Mouse (Mus musculus) forebrain, embryonic 15.5 days (tissue): ENCODE results near the gene Ptcd2. TPM values are rescaled to one million over a fixed set of nuclear protein-coding genes. Genes with fewer than 3 reads are reported as not detected.

Source experiments
- ATAC-seq: fragments of 200-750 bp; cut with Nextera tagmentation; replicated peaks from 2 replicates; pipeline ENCODE4 v1.8.0; 2017; ENCODE audit warnings: mild to moderate bottlenecking, moderate TSS enrichment, moderate library complexity
- H3K27ac ChIP-seq: fragments of 300-500 bp; sonication (generic); replicated peaks from 2 replicates; pipeline ENCODE4 v1.5.1; 2015; ENCODE audit warnings: mild to moderate bottlenecking, inconsistent platforms
- H3K27me3 ChIP-seq: fragments of 300-500 bp; sonication (generic); 2 replicates; pipeline ENCODE4 v1.6.1; 2015; ENCODE audit warnings: inconsistent platforms
- H3K36me3 ChIP-seq: fragments of 300-500 bp; sonication (generic); 2 replicates; pipeline ENCODE4 v1.6.1; 2015; ENCODE audit warnings: mild to moderate bottlenecking, inconsistent platforms
- H3K4me1 ChIP-seq: fragments of 300-500 bp; sonication (generic); 2 replicates; pipeline ENCODE4 v1.6.1; 2015; ENCODE audit warnings: inconsistent platforms
- H3K4me2 ChIP-seq: fragments of 300-500 bp; sonication (generic); replicated peaks from 2 replicates; pipeline ENCODE4 v1.6.1; 2015; ENCODE audit warnings: mild to moderate bottlenecking, inconsistent platforms
- H3K4me3 ChIP-seq: fragments of 300-500 bp; sonication (generic); 2 replicates; pipeline ENCODE4 v1.5.1; 2015; ENCODE audit warnings: mild to moderate bottlenecking, inconsistent platforms
- H3K9ac ChIP-seq: fragments of 300-500 bp; sonication (generic); replicated peaks from 2 replicates; pipeline ENCODE4 v1.6.1; 2015; ENCODE audit warnings: mild to moderate bottlenecking, inconsistent platforms
- H3K9me3 ChIP-seq: fragments of 300-500 bp; sonication (generic); 2 replicates; pipeline ENCODE4 v1.6.1; 2016; ENCODE audit warnings: inconsistent platforms
- WGBS: fragments of 180-500 bp; shearing (Covaris S2); methylation state at CpG from one replicate; pipeline ENCODE4 v1.1.7; 2015; ENCODE audit warnings: mixed read lengths; 5-methylcytosine and 5-hydroxymethylcytosine counted together
- polyA plus RNA-seq: library from polyadenylated mRNA; unstranded; fragments of >200 nt; fragmentation: Nextera tagmentation; extraction: Ambion mirVana; gene quantifications from 2 replicates; pipeline ENCODE4 v1.2.1, GENCODE M21; 2015

Gene Ptcd2
- polyA plus RNA-seq, 1 experiment from 2014 or later, result 56.3 TPM

- no peak overlapping the region for H3K4me2 ChIP-seq
- H3K9ac ChIP-seq, result no peak overlapping the region
- H3K9me3 ChIP-seq, result no peaks in the 10 kb centered on the region
- no peaks in the 10 kb centered on the region for H3K27me3 ChIP-seq
- H3K4me1 ChIP-seq, result no peaks in the 10 kb centered on the region
- ATAC-seq, result no peak
- peaks cover 24% of the 10 kb centered on the region for H3K36me3 ChIP-seq
- WGBS, result 52% methylated on average over 4 of the region's 4 CpGs
- no peak overlapping the region for H3K27ac ChIP-seq
- no peak overlapping the region for H3K4me3 ChIP-seq
These were observed 27.4 kb downstream of the Ptcd2 start for GRCm38 (mm10) chr13:99317058-99317457.

DNA sequence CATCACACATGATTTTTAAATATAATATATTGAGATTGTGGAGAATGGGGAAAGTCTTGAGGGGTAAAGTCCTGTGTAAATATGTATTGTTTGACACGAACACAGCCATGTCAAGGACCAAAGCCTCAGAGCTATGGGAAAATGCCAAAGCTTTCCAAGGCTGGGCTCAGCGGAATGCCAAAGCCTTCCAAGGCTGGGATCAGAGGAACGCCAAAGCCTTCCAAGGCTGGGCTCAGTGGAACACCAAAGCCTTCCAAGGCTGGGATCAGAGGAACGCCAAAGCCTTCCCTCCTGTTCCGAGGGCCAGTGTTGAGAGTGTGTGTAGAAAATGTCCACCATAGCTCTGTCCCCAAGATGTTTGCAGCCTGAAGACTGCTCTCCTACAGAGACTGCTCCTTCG, 28.1 kb downstream of the Ptcd2 start:
- peaks cover 24% of the 10 kb centered on the region for H3K36me3 ChIP-seq
- ATAC-seq, result no peak
- H3K27me3 ChIP-seq, result no peaks in the 10 kb centered on the region
- no peak overlapping the region for H3K27ac ChIP-seq
- H3K4me1 ChIP-seq, result no peaks in the 10 kb centered on the region
- no peak overlapping the region for H3K4me3 ChIP-seq
- H3K9ac ChIP-seq, result no peak overlapping the region
- no peak overlapping the region for H3K4me2 ChIP-seq
- WGBS, result 88% methylated on average over 6 of the region's 6 CpGs
- H3K9me3 ChIP-seq, result no peaks in the 10 kb centered on the region

- ATAC-seq, result no peak
- Histone ChIP-seq H3K4me2 (no peak overlapping the region), H3K4me3 (no peak overlapping the region), H3K9ac (no peak overlapping the region), H3K36me3 (peaks cover 7% of the 10 kb centered on the region), H3K27ac (no peak overlapping the region), H3K27me3 (no peaks in the 10 kb centered on the region), H3K9me3 (no peaks in the 10 kb centered on the region), H3K4me1 (no peaks in the 10 kb centered on the region)
- WGBS, result 87% methylated on average over 15 of the region's 15 CpGs
These were observed 29.8 kb downstream of the Ptcd2 start for GRCm38 (mm10) chr13:99314657-99315181.

GRCm38 (mm10) chr13:99314098-99314497, 30.4 kb downstream of the Ptcd2 start:
- H3K36me3 ChIP-seq, result 0 out of 2 replicates have a peak, but pooled peaks cover 1% of the 10 kb centered on the region
- no peaks in the 10 kb centered on the region for H3K4me1 ChIP-seq
- H3K4me2 ChIP-seq, result no peak overlapping the region
- H3K27ac ChIP-seq, result no peak overlapping the region
- H3K4me3 ChIP-seq, result no peak overlapping the region
- 89% methylated on average over 5 of the region's 5 CpGs for WGBS
- H3K9me3 ChIP-seq, result no peaks in the 10 kb centered on the region
- ATAC-seq, result no peak
- H3K9ac ChIP-seq, result no peak overlapping the region
- H3K27me3 ChIP-seq, result no peaks in the 10 kb centered on the region

GRCm38 (mm10) chr13:99308393-99308792, 36.1 kb downstream of the Ptcd2 start:
- H3K36me3 ChIP-seq, result no peaks in the 10 kb centered on the region
- no peak overlapping the region for H3K4me2 ChIP-seq
- no peak overlapping the region for H3K4me3 ChIP-seq
- no peak for ATAC-seq
- H3K9me3 ChIP-seq, result no peaks in the 10 kb centered on the region
- 88% methylated on average over 8 of the region's 8 CpGs for WGBS
- no peak overlapping the region for H3K27ac ChIP-seq
- no peaks in the 10 kb centered on the region for H3K27me3 ChIP-seq
- H3K4me1 ChIP-seq, result peaks cover 7% of the 10 kb centered on the region
- H3K9ac ChIP-seq, result no peak overlapping the region

GRCm38 (mm10) chr13:99307930-99308359, 36.6 kb downstream of the Ptcd2 start:
- WGBS, result 91% methylated on average over 5 of the region's 5 CpGs
- H3K9me3 ChIP-seq, result no peaks in the 10 kb centered on the region
- no peaks in the 10 kb centered on the region for H3K27me3 ChIP-seq
- H3K4me2 ChIP-seq, result no peak overlapping the region
- no peak overlapping the region for H3K4me3 ChIP-seq
- peaks cover 7% of the 10 kb centered on the region for H3K4me1 ChIP-seq
- no peaks in the 10 kb centered on the region for H3K36me3 ChIP-seq
- no peak for ATAC-seq
- H3K9ac ChIP-seq, result no peak overlapping the region
- no peak overlapping the region for H3K27ac ChIP-seq

DNA sequence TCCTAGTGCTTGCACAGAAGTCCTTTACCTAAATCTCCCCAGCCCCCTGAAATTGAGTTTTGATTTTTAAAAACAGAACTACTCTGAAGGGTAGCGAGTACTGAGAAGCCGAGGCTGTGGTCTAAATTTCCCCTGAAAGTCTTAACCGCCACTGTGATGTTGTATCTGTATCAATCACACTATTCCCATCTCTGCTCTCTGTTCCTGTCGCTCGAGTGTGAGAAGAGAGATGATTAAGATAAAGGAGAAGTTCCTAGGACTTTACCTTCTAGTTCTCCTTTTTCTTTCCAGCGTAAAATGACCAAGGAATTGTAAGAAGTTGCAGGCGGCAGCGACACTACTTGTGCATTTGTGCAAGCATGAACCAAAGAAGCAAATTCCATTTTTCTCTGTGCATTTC, 38.3 kb downstream of the Ptcd2 start:
- 92% methylated on average over 8 of the region's 8 CpGs for WGBS

GRCm38 (mm10) chr13:99305186-99305585, 39.3 kb downstream of the Ptcd2 start:
- WGBS, result 79% methylated on average over 1 of the region's 1 CpGs
- H3K9me3 ChIP-seq, result no peaks in the 10 kb centered on the region
- H3K27ac ChIP-seq, result no peak overlapping the region
- H3K4me2 ChIP-seq, result no peak overlapping the region
- ATAC-seq, result no peak
- peaks cover 7% of the 10 kb centered on the region for H3K4me1 ChIP-seq
- no peak overlapping the region for H3K4me3 ChIP-seq
- no peak overlapping the region for H3K9ac ChIP-seq
- no peaks in the 10 kb centered on the region for H3K27me3 ChIP-seq
- no peaks in the 10 kb centered on the region for H3K36me3 ChIP-seq

More for the DNA sequence above, 38.3 kb downstream of the Ptcd2 start:
- Histone ChIP-seq H3K4me2 (no peak overlapping the region), H3K9me3 (no peaks in the 10 kb centered on the region), H3K27ac (no peak overlapping the region), H3K9ac (no peak overlapping the region), H3K27me3 (no peaks in the 10 kb centered on the region), H3K36me3 (no peaks in the 10 kb centered on the region), H3K4me1 (peaks cover 7% of the 10 kb centered on the region), H3K4me3 (no peak overlapping the region)
- ATAC-seq, result no peak

DNA sequence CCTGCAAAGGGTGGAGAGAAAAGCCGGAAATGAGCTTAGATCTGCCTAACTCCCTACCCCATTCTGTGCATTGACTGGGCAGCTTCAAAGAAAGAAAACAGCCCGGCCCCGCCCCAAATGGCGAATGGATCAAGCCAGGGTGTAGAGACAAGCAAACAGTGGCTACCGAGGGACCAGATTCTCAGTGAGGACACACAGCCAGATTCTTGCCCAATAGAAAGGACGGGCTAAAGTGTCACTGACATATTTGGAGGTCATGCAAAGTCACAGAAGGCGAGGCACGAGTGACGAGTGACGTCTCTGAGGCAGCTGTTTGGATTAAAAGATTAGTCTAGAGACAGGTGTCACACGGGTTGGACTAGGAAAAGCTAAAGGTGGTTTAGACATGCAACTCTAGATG, 40.1 kb downstream of the Ptcd2 start:
- no peak overlapping the region for H3K4me2 ChIP-seq
- H3K9me3 ChIP-seq, result no peaks in the 10 kb centered on the region
- no peak overlapping the region for H3K27ac ChIP-seq
- no peak overlapping the region for H3K4me3 ChIP-seq
- no peaks in the 10 kb centered on the region for H3K36me3 ChIP-seq
- WGBS, result 69% methylated on average over 11 of the region's 11 CpGs
- no peak for ATAC-seq
- H3K4me1 ChIP-seq, result peaks cover 7% of the 10 kb centered on the region
- H3K27me3 ChIP-seq, result no peaks in the 10 kb centered on the region
- H3K9ac ChIP-seq, result no peak overlapping the region

DNA sequence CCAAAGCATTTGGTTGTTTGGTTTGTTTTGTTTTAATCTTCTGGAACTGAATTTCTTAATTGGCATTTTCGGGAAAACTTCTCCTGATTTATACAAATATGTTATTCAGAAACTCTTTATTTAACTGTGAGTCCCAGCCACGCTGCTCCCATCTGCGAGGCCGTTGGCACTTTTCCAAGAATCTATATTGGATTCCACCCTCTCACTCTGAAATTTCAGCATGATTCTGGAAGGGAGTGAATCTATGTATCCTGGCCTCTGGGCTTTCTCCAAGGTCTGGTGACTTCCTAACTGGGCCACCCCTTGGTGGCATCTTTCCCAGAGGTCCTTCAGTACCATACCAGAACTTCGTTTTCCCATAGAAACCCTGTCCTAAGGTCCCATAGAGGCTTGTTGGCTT, 40.7 kb downstream of the Ptcd2 start:
- H3K4me2 ChIP-seq, result no peak overlapping the region
- no peaks in the 10 kb centered on the region for H3K27me3 ChIP-seq
- H3K27ac ChIP-seq, result no peak overlapping the region
- ATAC-seq, result no peak; the same call in 1 of the 2 replicates
- H3K36me3 ChIP-seq, result no peaks in the 10 kb centered on the region
- no peaks in the 10 kb centered on the region for H3K9me3 ChIP-seq
- no peak overlapping the region for H3K9ac ChIP-seq
- WGBS, result 48% methylated on average over 5 of the region's 5 CpGs
- H3K4me3 ChIP-seq, result no peak overlapping the region
- H3K4me1 ChIP-seq, result peaks cover 7% of the 10 kb centered on the region

GRCm38 (mm10) chr13:99299921-99300320, 44.6 kb downstream of the Ptcd2 start:
- H3K9me3 ChIP-seq, result no peaks in the 10 kb centered on the region
- 69% methylated on average over 5 of the region's 5 CpGs for WGBS

DNA sequence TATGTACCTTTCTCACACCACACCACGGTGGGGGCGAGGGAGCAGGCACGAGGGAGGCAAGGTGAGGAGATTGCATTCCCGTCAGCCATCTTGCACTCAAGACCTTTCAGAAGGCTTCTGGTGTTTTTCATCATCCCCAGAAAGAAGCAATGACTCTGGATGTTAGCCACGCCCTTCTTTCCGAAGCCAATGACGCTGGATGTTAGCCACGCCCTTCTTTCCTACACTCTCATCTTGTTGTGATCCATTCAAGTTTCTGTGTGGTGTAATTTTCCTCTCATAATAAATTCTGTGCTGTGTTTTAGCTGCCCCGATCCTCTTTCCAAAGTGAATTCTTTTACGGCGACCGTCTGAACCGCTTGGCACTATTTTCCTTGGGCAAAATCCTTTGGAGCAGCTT, 50.3 kb downstream of the Ptcd2 start:
- no peaks in the 10 kb centered on the region for H3K36me3 ChIP-seq
- no peak overlapping the region for H3K9ac ChIP-seq
- no peaks in the 10 kb centered on the region for H3K27me3 ChIP-seq
- H3K4me1 ChIP-seq, result no peaks in the 10 kb centered on the region
- H3K4me2 ChIP-seq, result no peak overlapping the region
- 93% methylated on average over 13 of the region's 13 CpGs for WGBS
- H3K27ac ChIP-seq, result no peak overlapping the region
- H3K9me3 ChIP-seq, result no peaks in the 10 kb centered on the region
- no peak for ATAC-seq
- no peak overlapping the region for H3K4me3 ChIP-seq

More at GRCm38 (mm10) chr13:99299921-99300320, 44.6 kb downstream of the Ptcd2 start:
- H3K36me3 ChIP-seq, result no peaks in the 10 kb centered on the region
- peaks cover 7% of the 10 kb centered on the region for H3K4me1 ChIP-seq
- no peak overlapping the region for H3K4me2 ChIP-seq
- H3K4me3 ChIP-seq, result no peak overlapping the region
- H3K27ac ChIP-seq, result no peak overlapping the region
- ATAC-seq, result no peak
- no peak overlapping the region for H3K9ac ChIP-seq
- H3K27me3 ChIP-seq, result no peaks in the 10 kb centered on the region

- Histone ChIP-seq H3K27me3 (no peaks in the 10 kb centered on the region), H3K27ac (no peak overlapping the region), H3K4me1 (peaks cover 3% of the 10 kb centered on the region; the same call in 1 of the 2 replicates), H3K9ac (no peak overlapping the region), H3K9me3 (no peaks in the 10 kb centered on the region), H3K4me2 (no peak overlapping the region), H3K4me3 (no peak overlapping the region), H3K36me3 (no peaks in the 10 kb centered on the region)
- no peak for ATAC-seq
- WGBS, result 94% methylated on average over 8 of the region's 8 CpGs
These were observed 53.7 kb downstream of the Ptcd2 start for GRCm38 (mm10) chr13:99290766-99291165.
